Mouse (Mus musculus) lung, embryonic 14.5 days (tissue): ENCODE data around the gene Procr. TPM values are rescaled to one million over a fixed set of nuclear protein-coding genes. Genes with fewer than 3 reads are reported as not detected.

Experiments used
- ATAC-seq: fragments of 200-750 bp; cut with Nextera tagmentation; 2 replicates; pipeline ENCODE4 v1.8.0; 2017; ENCODE audit warnings: mild to moderate bottlenecking, moderate TSS enrichment, moderate library complexity; ENCODE audit not compliant: insufficient read depth
- DNase-seq: peaks from one replicate; pipeline ENCODE4 v3.0.0-alpha.2; 2015
- H3K27ac ChIP-seq: fragments of 300-500 bp; sonication (generic); 2 replicates; pipeline ENCODE4 v1.5.1; 2014; ENCODE audit warnings: low read depth, mild to moderate bottlenecking, moderate library complexity
- H3K27me3 ChIP-seq: fragments of 300-500 bp; sonication (generic); 2 replicates; pipeline ENCODE4 v1.6.1; 2014; ENCODE audit warnings: low read length, control low read depth; ENCODE audit not compliant: insufficient read depth
- H3K36me3 ChIP-seq: fragments of 300-500 bp; sonication (generic); 2 replicates; pipeline ENCODE4 v1.6.1; 2014; ENCODE audit warnings: control low read depth; ENCODE audit not compliant: insufficient read depth
- H3K4me1 ChIP-seq: fragments of 300-500 bp; sonication (generic); 2 replicates; pipeline ENCODE4 v1.6.1; 2014; ENCODE audit warnings: antibody characterized with exemption, control low read depth; ENCODE audit not compliant: insufficient read depth
- H3K4me2 ChIP-seq: fragments of 300-500 bp; sonication (generic); 2 replicates; pipeline ENCODE4 v1.6.1; 2014; ENCODE audit warnings: mild to moderate bottlenecking
- H3K4me3 ChIP-seq: fragments of 300-500 bp; sonication (generic); 2 replicates; pipeline ENCODE4 v1.5.1; 2014; ENCODE audit warnings: low read depth, low read length
- H3K9ac ChIP-seq: fragments of 300-500 bp; sonication (generic); 2 replicates; pipeline ENCODE4 v1.6.1; 2014
- H3K9me3 ChIP-seq: fragments of 300-500 bp; sonication (generic); 2 replicates; pipeline ENCODE4 v1.6.1; 2016; ENCODE audit warnings: low read depth, low read length, control low read depth
- CTCF ChIP-seq: IDR thresholded peaks from 2 replicates; pipeline ENCODE4 v1.5.1; 2016; ENCODE audit warnings: antibody characterized with exemption, low read depth
- WGBS: fragments of 180-500 bp; shearing (Covaris S2); extraction: QIAGEN DNeasy Blood & Tissue Kit; methylation state at CpG from one replicate; pipeline ENCODE4 v1.1.7; 2014; 5-methylcytosine and 5-hydroxymethylcytosine counted together
- polyA plus RNA-seq: library from polyadenylated mRNA; unstranded; fragments of >200 nt; fragmentation: Nextera tagmentation; extraction: Ambion mirVana; gene quantifications from 2 replicates; pipeline ENCODE4 v1.2.1, GENCODE M21; 2014

Gene Procr
- polyA plus RNA-seq, 1 experiment from 2014 or later = 10.4 TPM

DNA sequence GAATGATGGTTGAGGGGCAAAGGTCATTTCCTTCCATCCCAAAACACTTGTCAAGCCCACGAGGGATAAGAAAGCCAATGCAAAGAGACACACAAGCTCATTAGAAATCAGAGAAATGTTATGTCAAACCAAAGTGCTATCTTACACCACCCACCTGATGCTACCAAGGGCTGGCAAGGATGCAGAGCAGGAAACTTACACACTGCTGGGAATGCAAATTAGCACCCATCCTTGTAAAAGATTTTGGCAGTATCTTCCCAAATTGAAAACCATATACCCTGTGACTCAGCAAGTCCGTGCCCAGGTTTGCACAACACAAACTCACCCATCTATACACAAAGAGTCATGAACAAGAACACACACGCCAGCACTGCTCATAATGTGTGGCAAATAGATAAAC, 5.4 kb upstream of the Procr start:
- Histone ChIP-seq H3K27ac (no peak overlapping the region), H3K4me2 (no peak overlapping the region), H3K36me3 (no peaks in the 10 kb centered on the region), H3K4me1 (no peaks in the 10 kb centered on the region), H3K9me3 (no peaks in the 10 kb centered on the region), H3K4me3 (no peak overlapping the region), H3K9ac (no peak overlapping the region), H3K27me3 (no peaks in the 10 kb centered on the region)
- 23% methylated on average over 3 of the region's 3 CpGs for WGBS
- DNase-seq (no peak), ATAC-seq (no peak)
- no peak for TF ChIP-seq CTCF

DNA sequence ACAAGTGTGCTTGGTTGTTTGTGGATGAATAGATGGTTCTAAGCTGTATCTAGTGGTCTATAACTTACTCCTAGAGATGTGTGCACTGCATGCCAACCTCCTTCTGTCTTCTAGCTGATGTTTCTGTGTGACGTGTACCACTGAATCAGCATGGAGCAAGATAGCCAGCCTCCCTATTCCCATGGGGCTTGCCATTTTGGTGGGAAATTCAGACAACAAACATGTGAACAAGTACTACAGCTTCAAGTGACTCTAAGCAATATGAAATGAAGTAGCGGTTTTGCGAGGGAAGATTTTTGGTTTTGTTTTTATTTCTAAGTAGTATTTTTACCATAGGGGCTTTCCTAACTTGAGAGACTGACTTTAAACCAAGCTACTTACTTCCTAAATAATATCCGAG, 1.5 kb upstream of the Procr start:
- Histone ChIP-seq H3K27ac (no peak overlapping the region), H3K27me3 (no peaks in the 10 kb centered on the region), H3K9me3 (no peaks in the 10 kb centered on the region), H3K4me1 (no peaks in the 10 kb centered on the region), H3K9ac (no peak overlapping the region), H3K4me3 (no peak overlapping the region), H3K4me2 (no peak overlapping the region), H3K36me3 (no peaks in the 10 kb centered on the region)
- TF ChIP-seq CTCF = no peak
- 82% methylated on average over 4 of the region's 4 CpGs for WGBS
- ATAC-seq (no peak), DNase-seq (no peak)

DNA sequence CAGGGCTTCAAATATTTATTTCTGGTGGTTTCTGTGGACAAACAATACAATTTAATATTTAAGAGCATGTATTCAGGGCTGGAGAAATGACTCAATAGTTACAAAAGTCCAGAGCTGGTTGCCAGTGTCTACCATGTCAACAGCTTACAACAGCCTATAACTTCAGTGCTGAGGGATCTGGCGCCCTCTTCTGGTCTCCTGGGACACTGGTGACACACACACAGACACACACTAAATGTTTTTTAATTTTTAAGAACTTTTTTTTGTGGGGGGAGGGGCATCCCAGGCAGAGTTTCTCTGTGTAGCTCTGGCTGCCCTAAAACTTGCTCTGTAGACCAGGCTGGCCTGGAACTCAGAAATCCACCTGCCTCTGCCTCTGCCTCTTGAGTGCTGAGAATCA, 4.8 kb downstream of the Procr start:
- H3K4me2 ChIP-seq = no peak overlapping the region
- H3K9me3 ChIP-seq = no peaks in the 10 kb centered on the region
- no peak overlapping the region for H3K9ac ChIP-seq
- no peaks in the 10 kb centered on the region for H3K36me3 ChIP-seq
- TF ChIP-seq CTCF = peak; percentile 59
- DNase-seq (peak; percentile 75), ATAC-seq (no peak)
- 3% methylated on average over 1 of the region's 1 CpGs for WGBS
- no peaks in the 10 kb centered on the region for H3K27me3 ChIP-seq
- H3K4me3 ChIP-seq = no peak overlapping the region
- H3K27ac ChIP-seq = no peak overlapping the region
- no peaks in the 10 kb centered on the region for H3K4me1 ChIP-seq

DNA sequence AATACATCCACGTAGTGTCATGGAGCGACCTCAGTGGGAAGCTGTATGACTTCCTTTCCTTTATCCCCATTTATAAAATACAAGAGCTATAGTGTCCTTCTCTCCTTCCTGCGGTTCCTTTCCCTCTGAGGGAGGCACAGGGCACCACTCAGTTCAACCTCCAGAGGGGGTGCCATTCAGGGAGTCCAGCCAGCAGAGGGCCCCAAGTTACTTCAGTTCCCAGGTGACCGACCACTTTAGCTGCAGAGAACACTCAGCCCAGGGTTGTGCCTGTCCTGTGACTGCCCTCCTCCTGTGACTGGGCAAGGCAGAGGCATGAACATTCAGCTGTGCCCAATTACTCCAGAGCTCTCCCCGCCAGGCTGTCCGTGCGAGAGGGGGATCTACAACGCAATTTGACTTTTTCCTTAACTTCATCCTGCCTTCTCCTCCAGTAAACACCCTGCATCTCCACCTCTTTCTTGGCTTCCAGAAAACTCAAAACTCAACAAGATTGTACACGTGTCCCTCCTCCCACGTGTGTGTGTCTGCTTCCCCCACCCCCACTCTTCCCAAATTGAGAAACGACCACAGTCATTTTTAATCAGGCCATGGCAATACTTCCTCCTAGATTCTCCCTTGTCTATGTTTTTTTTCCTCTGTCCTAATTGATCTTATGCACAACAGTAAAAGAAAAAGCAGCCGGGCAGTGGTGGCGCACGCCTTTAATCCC, 6.1 kb downstream of the Procr start:
- peak; percentile 51; the same call in 1 of the 2 replicates for TF ChIP-seq CTCF
- H3K27me3 ChIP-seq = no peaks in the 10 kb centered on the region
- no peak overlapping the region for H3K4me3 ChIP-seq
- H3K4me2 ChIP-seq = no peak overlapping the region
- no peak for DNase-seq
- WGBS = 61% methylated on average over 14 of the region's 14 CpGs
- H3K9me3 ChIP-seq = no peaks in the 10 kb centered on the region
- H3K4me1 ChIP-seq = no peaks in the 10 kb centered on the region
- H3K27ac ChIP-seq = no peak overlapping the region
- no peak overlapping the region for H3K9ac ChIP-seq
- H3K36me3 ChIP-seq = no peaks in the 10 kb centered on the region
- ATAC-seq = no peak

DNA sequence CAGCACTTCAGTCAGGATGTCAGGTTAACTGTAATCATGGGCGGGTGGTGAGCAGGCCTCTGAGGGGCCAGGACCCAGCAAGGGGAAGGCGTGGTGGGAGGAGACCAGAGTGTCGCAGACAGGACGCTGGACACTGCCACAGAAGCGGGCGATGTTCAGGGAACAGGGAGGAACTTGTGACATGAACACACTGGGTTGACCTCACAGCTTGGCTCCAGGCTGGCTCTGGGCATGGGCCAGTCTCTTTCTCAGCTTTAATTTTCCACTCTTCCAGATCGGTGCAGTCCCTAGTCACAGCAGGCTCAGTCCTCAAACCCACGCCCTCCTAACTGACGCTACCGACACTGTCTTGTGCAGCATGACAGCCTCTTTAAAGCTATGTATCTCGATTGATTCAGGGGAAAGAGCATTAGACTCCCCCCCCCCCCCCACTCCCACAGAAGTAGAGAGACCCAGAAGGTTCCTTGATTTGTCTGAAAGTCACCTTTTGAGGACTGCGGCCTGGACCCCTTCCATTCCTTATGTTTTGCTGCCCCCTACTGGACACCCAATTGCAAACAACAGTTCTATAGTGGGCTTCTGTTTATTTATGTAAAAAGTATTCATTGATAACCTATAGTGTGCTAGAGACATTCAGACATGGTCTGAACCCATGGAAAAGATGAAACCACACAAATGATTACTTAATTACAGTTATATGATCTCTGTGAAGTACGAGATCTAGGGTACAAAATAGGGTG, 13.9 kb downstream of the Procr start:
- ATAC-seq = peak; percentile 56; the same call in 1 of the 2 replicates
- H3K9me3 ChIP-seq = no peaks in the 10 kb centered on the region
- TF ChIP-seq CTCF = peak; percentile 81

DNA sequence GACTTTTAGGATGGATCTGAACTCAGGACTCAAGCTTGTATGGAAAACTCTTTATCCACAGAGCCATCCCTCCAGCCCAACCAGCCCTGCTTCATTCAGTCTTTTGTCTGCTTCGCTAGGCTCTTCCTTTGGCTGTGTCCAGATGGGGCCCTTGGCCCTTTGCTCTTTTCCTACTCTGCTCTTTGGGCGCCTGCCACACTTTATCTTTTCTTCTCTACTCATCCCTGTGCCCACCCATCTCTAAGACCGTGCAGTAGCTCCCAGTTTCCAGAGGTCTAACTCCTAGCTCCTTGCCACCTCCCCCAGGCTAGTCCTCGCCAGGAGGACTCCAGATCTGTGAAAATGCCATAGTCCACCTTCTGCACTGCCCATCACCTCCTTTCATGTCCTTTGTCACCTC, 22.7 kb downstream of the Procr start:
- H3K27me3 ChIP-seq = peaks cover 42% of the 10 kb centered on the region
- H3K9me3 ChIP-seq = no peaks in the 10 kb centered on the region
- H3K4me1 ChIP-seq = no peaks in the 10 kb centered on the region
- no peak for DNase-seq
- no peak overlapping the region for H3K4me2 ChIP-seq
- WGBS = 41% methylated on average over 4 of the region's 4 CpGs
- no peak overlapping the region for H3K9ac ChIP-seq
- H3K36me3 ChIP-seq = no peaks in the 10 kb centered on the region
- ATAC-seq = no peak
- H3K27ac ChIP-seq = no peak overlapping the region
- H3K4me3 ChIP-seq = no peak overlapping the region
- TF ChIP-seq CTCF = no peak

More for the DNA sequence above, 13.9 kb downstream of the Procr start:
- WGBS = 37% methylated on average over 13 of the region's 13 CpGs
- Histone ChIP-seq H3K4me3 (no peak overlapping the region), H3K9ac (no peak overlapping the region), H3K36me3 (no peaks in the 10 kb centered on the region), H3K27me3 (no peaks in the 10 kb centered on the region; the same call in 1 of the 2 replicates), H3K4me1 (no peaks in the 10 kb centered on the region), H3K4me2 (no peak overlapping the region), H3K27ac (no peak overlapping the region)
- peak; percentile 89 for DNase-seq

DNA sequence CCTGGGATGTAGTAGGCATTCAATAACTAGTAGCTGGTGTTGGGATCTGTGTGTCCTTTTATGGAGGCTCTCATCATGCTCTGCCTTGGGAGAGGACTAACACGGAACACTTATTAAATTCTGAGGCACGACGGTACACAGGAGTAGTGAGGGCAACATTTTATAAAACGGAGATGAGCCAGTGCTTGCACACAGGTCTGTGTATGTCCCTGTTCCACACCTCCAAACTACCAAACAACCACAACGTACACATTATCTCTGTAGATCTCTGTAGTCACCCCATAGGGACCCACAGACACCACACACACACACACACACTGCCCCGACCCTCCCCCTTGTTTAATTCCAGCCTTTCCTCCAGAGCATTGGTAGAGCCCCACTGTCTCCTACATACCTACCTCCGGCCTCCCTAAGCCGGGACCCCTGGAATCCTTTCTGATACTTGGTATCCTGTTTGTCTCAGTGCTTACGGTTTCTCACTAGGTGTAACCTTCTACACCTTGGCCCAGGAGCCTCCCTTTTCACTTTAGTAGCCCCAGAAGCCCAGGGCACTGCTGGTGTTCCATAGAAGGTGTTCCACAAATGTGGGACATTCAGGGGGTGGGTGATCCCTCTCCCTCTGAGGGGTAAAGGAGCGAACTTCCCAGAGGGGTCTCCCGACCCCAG, 23.5 kb downstream of the Procr start:
- WGBS = 53% methylated on average over 11 of the region's 11 CpGs

More for the DNA sequence above, 23.5 kb downstream of the Procr start:
- Histone ChIP-seq H3K4me2 (peak overlapping the region; percentile 96), H3K4me1 (no peaks in the 10 kb centered on the region), H3K27ac (no peak overlapping the region), H3K27me3 (peaks cover 42% of the 10 kb centered on the region), H3K4me3 (peak overlapping the region; percentile 32; the same call in 1 of the 2 replicates), H3K9ac (no peak overlapping the region), H3K9me3 (no peaks in the 10 kb centered on the region), H3K36me3 (no peaks in the 10 kb centered on the region)
- DNase-seq (no peak), ATAC-seq (no peak)
- no peak for TF ChIP-seq CTCF
